Mouse (Mus musculus) cortical plate, adult 2 months (tissue): ENCODE data around the gene Zbtb20. TPM values are rescaled to one million over a fixed set of nuclear protein-coding genes. Genes with fewer than 3 reads are reported as not detected.
A peak's percentile ranks its signal among the peaks of the same experiment; 100 is the strongest.

Source experiments
- H3K27ac ChIP-seq: fragments of 200-500 bp; 2 replicates; pipeline ENCODE4 v1.5.1; 2012; ENCODE audit warnings: low read length, control low read depth, inconsistent platforms; ENCODE audit not compliant: insufficient read depth
- H3K4me1 ChIP-seq: fragments of 200-500 bp; 2 replicates; pipeline ENCODE4 v1.6.1; 2011; ENCODE audit warnings: low read length; ENCODE audit not compliant: control insufficient read depth, insufficient read depth
- H3K4me3 ChIP-seq: fragments of 200-500 bp; 2 replicates; pipeline ENCODE4 v1.5.1; 2011; ENCODE audit warnings: mild to moderate bottlenecking, low read length, control low read depth; ENCODE audit not compliant: insufficient read depth
- CTCF ChIP-seq: fragments of 200-500 bp; IDR thresholded peaks from 2 replicates; pipeline ENCODE4 v1.5.1; 2011; ENCODE audit warnings: mild to moderate bottlenecking, control low read depth, low read length; ENCODE audit not compliant: insufficient read depth; ENCODE audit errors: extremely low read depth
- POLR2A ChIP-seq: fragments of 200-500 bp; IDR thresholded peaks from 2 replicates; pipeline ENCODE4 v1.6.1; 2011; ENCODE audit warnings: mild to moderate bottlenecking, low read length, control low read depth; ENCODE audit not compliant: insufficient read depth; ENCODE audit errors: extremely low read depth
- polyA plus RNA-seq: library from polyadenylated mRNA; depleted of rRNA; stranded (reverse); fragments of >200 nt; gene quantifications from 2 replicates; pipeline ENCODE4 v1.2.3, GENCODE M21; 2012

Gene Zbtb20
- polyA plus RNA-seq, 1 experiment, result 13.1 TPM

DNA sequence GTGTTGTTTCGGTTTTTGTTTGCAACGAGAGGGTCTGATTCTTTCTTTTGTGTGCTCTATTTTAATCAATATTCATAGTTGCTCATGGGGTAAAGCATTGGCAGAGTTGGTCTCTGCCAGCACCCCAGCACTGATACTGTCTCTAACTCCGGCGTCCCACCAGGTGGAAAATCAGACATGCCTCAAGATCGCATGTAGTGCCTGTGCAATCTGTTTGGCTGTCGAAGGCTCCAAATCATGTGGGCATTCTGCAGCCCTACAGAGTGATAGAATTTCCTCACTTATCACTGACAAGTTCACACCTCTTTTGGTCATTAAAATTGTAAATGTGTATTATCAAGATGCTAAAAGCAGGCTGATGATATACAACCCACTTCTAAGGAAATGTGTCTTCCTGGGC, 219.1 kb downstream of the Zbtb20 start:
- H3K4me3 ChIP-seq, result no peak overlapping the region
- H3K27ac ChIP-seq, result no peak overlapping the region
- H3K4me1 ChIP-seq, result no peaks in the 10 kb centered on the region
- TF ChIP-seq POLR2A, result no peak
- TF ChIP-seq CTCF, result no peak

DNA sequence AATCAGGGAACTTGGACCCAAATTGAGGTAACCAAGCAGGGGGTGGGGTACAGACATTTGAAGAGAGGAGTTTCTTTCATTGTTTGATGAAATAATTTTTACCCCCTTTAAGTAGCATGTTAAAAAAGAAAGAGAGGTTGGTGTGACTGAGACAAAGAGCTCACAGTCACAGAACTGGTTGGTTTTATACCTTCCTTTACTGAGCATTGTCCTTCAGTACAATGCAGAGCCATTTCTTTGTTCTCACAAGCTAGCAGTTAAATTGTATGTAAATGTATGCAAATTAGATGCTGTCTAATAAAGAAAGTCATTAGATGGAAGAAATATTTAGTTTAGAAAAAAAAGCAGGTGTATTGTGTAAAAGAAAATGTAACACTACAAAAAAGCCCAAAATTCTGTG, 220.4 kb downstream of the Zbtb20 start:
- TF ChIP-seq POLR2A, result no peak
- no peak for TF ChIP-seq CTCF

DNA sequence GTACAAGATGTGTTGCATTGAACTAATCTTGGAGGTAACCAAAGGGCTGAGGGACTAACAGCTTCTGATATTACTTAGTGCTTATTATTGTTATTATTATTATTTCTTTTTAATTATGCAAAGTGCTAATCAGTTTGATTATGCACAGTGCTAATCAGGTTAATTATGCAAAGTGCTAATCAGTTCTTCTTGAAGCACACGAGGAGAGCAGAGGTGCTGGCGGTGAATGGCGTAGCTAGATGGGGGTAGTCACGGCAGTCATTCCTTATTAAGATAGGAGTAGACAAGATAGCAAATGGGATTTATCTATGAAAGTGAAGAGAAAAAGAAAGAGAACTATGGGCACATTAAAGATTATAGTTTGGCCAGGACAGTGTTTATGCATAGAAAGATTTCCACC, 222.5 kb downstream of the Zbtb20 start:
- Histone ChIP-seq H3K27ac (no peak overlapping the region), H3K4me3 (no peak overlapping the region), H3K4me1 (no peaks in the 10 kb centered on the region)
- TF ChIP-seq CTCF (no peak), POLR2A (no peak)

More for the DNA sequence above, 220.4 kb downstream of the Zbtb20 start:
- Histone ChIP-seq H3K4me3 (no peak overlapping the region), H3K27ac (no peak overlapping the region), H3K4me1 (no peaks in the 10 kb centered on the region)

DNA sequence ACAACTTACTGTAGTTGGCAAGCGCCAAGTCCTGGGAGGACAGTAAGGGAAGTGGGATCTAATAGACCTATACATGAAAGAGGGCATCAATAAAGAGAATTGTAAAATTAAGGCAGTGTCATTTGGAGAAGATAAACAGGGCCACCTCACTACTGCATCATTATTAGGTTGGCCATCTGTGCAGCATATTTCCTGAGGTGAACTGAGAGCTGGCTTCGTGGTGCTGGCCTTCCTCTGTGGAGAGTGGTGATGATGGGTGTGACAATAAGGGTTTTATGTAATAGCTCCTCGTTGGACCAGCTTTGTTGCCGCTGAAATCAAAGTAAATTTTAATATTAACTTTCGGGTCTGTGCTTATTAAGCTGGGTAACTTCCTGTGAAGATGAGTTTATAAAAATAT, 223.0 kb downstream of the Zbtb20 start:
- no peak overlapping the region for H3K4me3 ChIP-seq
- no peak overlapping the region for H3K27ac ChIP-seq
- no peak for TF ChIP-seq CTCF
- TF ChIP-seq POLR2A, result no peak
- no peaks in the 10 kb centered on the region for H3K4me1 ChIP-seq

DNA sequence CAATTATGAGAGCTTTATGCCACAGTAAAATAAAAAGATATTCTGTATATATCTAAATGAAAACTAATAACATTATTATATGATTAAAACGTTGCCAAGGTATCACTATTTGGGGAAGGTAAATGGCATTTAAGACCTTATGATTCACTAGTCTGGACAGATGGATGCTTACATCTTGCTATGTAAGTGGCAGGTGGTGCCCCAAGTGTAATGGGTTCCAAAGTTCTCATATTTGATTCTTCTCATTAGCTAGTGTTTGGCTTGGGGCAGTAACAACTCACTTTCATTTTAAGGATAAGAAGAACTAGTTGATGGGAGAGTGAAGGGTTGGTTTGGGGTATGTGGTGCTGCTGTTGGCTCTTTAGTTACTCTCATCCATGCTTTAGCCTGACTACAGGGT, 235.6 kb downstream of the Zbtb20 start:
- Histone ChIP-seq H3K27ac (no peak overlapping the region), H3K4me1 (no peaks in the 10 kb centered on the region), H3K4me3 (no peak overlapping the region)
- TF ChIP-seq CTCF (no peak), POLR2A (no peak)

DNA sequence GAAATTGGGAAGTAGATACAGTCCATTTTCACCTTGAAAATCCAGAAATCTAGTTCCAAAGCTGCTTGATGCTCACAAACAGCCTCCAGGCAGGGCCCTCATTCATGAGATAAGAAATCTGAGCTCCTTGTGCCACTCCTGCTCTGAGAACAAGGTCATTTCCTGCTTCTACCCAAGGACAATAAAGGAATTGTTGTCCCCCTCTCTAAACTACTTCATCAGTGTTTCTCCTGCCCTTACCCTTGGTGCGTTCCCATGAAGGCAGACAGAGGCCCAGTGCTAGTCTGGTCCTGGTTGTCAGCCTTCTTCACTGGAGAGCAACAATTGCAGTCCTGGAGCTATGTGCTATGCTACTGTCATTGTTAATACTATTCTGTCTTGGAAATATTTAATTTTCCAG, 238.3 kb downstream of the Zbtb20 start:
- no peak overlapping the region for H3K27ac ChIP-seq
- H3K4me1 ChIP-seq, result no peaks in the 10 kb centered on the region
- TF ChIP-seq CTCF (no peak), POLR2A (no peak)
- H3K4me3 ChIP-seq, result no peak overlapping the region

DNA sequence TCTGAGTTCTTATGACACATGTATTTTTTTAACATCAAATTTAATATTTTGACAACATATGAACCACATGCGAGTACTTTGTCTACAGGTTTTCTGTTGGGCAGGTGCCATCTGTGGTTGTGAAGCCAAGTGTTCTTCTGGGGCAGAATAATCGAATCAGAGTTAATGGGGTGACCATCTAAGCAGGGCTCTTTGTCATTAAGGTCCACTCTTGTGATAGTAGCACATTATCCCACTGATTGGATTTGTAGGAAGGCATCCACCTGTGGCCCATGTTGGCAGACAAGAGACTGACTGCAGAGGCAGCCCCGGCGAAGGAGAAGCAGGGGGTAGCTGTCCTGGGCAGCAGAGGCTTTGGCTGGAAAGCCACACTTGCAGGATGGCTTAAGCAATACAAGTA, 254.3 kb downstream of the Zbtb20 start:
- TF ChIP-seq POLR2A, result no peak
- no peak for TF ChIP-seq CTCF
- Histone ChIP-seq H3K27ac (peak overlapping the region; percentile 86), H3K4me3 (no peak overlapping the region), H3K4me1 (peaks cover 4% of the 10 kb centered on the region)

DNA sequence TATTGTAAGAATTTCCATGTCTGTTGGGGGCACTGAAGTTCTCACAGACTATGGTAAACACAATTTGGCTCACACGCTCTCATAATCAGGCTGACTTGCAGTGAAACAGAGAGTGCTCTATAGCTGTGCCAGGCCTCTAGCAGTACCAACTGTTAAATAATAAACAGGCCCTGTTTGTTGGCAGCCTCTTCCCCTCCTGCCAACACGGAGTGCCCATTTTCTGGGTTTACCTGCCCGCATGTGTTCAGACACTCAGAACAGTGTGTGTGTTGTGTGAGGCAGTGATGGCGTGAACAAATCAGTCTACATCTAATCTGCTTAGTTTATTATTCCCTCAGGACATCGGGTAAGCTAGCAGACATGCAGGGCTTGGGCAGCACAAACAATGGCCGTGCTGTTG, 254.9 kb downstream of the Zbtb20 start:
- H3K4me3 ChIP-seq, result no peak overlapping the region
- H3K4me1 ChIP-seq, result peaks cover 4% of the 10 kb centered on the region
- TF ChIP-seq CTCF (no peak), POLR2A (no peak)
- peak overlapping the region; percentile 86 for H3K27ac ChIP-seq

DNA sequence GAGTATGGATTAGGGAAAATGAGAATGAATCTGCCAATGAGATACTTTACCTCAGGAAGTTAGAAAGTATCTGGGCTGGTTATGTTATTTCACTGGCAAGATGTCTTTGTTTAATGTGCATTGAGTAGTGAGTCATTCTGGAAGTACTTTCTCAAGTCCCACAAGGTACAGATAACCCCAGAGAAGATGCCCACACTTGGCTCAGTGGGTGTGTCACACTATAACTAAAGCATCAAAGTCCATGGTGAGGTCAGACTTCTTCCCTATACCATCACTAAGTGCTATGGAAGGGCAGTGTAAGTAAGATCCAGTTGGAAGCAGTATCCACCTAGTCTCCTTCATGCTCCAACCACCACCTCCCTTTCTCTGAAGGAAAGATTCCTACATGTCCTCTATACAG, 255.4 kb downstream of the Zbtb20 start:
- Histone ChIP-seq H3K4me1 (peaks cover 4% of the 10 kb centered on the region), H3K27ac (0 out of 2 replicates have a peak overlapping the region, but pooled peaks have one; percentile 45), H3K4me3 (no peak overlapping the region)
- TF ChIP-seq CTCF (no peak), POLR2A (no peak)

DNA sequence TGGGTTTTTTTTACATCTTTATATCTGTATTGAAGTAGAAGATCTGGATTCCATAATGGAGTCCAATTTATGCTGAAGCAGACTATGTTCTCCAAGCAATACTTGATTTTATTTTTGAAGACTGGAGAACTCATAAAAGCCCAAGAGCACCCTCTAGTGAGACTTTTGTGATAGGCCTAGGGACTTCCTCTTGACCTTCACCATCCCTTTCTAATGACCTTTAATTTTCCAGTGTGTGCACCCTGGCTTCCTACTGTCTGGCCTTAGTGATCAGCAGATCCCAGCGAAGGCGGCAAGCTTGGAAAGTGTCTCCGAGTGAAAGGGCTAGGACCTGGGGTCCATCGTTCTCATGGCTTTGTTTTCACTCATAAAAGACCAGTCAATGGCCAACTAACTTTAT, 292.8 kb downstream of the Zbtb20 start:
- TF ChIP-seq CTCF, result peak; percentile 22; the same call in 1 of the 2 replicates
- TF ChIP-seq POLR2A, result no peak
- no peak overlapping the region for H3K27ac ChIP-seq

DNA sequence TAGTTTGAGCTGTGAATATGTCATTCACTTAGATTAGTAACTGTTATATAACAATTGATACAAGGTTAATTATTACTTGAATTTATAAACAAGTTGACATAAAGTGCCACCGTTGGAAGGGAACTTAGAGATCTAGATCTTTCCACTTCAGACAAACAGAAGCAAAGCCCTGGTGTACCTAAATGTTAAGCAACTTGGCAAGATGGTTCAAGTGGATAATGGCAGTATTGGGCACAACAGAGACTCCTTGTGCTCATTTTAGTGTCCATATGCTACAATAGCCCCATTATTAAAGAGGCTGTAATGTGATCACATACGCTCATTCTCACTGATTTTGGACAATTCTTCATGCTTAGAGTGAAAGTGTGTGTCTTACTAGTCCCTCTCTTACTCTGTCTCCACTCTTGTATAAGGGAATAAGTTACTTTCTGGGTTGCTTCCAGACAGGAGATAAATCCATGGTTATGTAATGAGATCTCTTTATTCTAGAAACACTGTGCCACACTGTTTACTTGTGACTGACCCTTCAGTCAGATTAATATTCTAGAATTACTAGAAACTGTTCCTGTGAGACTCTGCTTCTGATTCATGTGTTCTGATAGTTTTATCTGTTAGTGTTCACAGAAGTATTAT, 293.7 kb downstream of the Zbtb20 start:
- no peak overlapping the region for H3K27ac ChIP-seq
- no peaks in the 10 kb centered on the region for H3K4me1 ChIP-seq
- no peak overlapping the region for H3K4me3 ChIP-seq
- TF ChIP-seq CTCF, result no peak
- TF ChIP-seq POLR2A, result no peak

More for the DNA sequence above, 292.8 kb downstream of the Zbtb20 start:
- no peak overlapping the region for H3K4me3 ChIP-seq
- H3K4me1 ChIP-seq, result no peaks in the 10 kb centered on the region

DNA sequence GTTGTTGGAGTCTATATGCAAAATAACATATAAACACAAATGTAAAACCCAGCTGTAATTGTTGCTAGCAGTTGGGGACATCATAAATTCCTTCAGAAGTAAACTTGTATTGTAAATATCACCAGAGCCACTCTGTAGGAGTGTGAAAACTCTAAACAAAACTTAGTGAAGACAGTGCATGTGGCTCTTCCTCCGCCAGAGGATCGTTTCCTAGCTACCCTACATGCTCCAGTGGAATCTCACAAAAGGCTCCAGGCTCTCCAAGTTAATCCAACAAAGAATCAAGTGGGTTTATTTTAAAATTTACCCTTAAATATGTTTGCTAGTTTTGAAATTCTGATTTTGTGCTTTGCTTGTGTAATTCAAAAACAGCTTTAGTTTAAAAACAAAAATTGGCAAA, 296.5 kb downstream of the Zbtb20 start:
- no peak overlapping the region for H3K27ac ChIP-seq
- no peak overlapping the region for H3K4me3 ChIP-seq
- TF ChIP-seq POLR2A, result no peak
- no peak for TF ChIP-seq CTCF

More for the DNA sequence above, 296.5 kb downstream of the Zbtb20 start:
- no peaks in the 10 kb centered on the region for H3K4me1 ChIP-seq
